Mouse (Mus musculus) neural tube, embryonic 15.5 days (tissue): ENCODE data around the gene Cdc42ep4. TPM values are rescaled to one million over a fixed set of nuclear protein-coding genes. Genes with fewer than 3 reads are reported as not detected.

ENCODE experiments used
- ATAC-seq: fragments of 200-750 bp; cut with Nextera tagmentation; 2 replicates; pipeline ENCODE4 v1.8.0; 2017; ENCODE audit warnings: mild to moderate bottlenecking, moderate TSS enrichment, moderate library complexity; ENCODE audit not compliant: low FRiP score
- H3K27ac ChIP-seq: fragments of 300-500 bp; sonication (generic); replicated peaks from 2 replicates; pipeline ENCODE4 v1.5.1; 2015; ENCODE audit warnings: mild to moderate bottlenecking, inconsistent platforms
- H3K27me3 ChIP-seq: fragments of 300-500 bp; sonication (generic); replicated peaks from 2 replicates; pipeline ENCODE4 v1.6.1; 2015; ENCODE audit warnings: inconsistent platforms
- H3K36me3 ChIP-seq: fragments of 300-500 bp; sonication (generic); 2 replicates; pipeline ENCODE4 v1.6.1; 2015; ENCODE audit warnings: inconsistent platforms
- H3K4me1 ChIP-seq: fragments of 300-500 bp; sonication (generic); 2 replicates; pipeline ENCODE4 v1.6.1; 2015; ENCODE audit warnings: inconsistent platforms
- H3K4me2 ChIP-seq: fragments of 300-500 bp; sonication (generic); 2 replicates; pipeline ENCODE4 v1.6.1; 2015; ENCODE audit warnings: inconsistent platforms, mild to moderate bottlenecking, moderate library complexity
- H3K4me3 ChIP-seq: fragments of 300-500 bp; sonication (generic); replicated peaks from 2 replicates; pipeline ENCODE4 v1.5.1; 2015; ENCODE audit warnings: mild to moderate bottlenecking, inconsistent platforms
- H3K9ac ChIP-seq: fragments of 300-500 bp; sonication (generic); replicated peaks from 2 replicates; pipeline ENCODE4 v1.6.1; 2015; ENCODE audit warnings: mild to moderate bottlenecking, inconsistent platforms
- H3K9me3 ChIP-seq: fragments of 300-500 bp; sonication (generic); replicated peaks from 2 replicates; pipeline ENCODE4 v1.6.1; 2016; ENCODE audit warnings: inconsistent platforms
- WGBS: fragments of 180-500 bp; shearing (Covaris S2); methylation state at CpG from one replicate; pipeline ENCODE4 v1.1.7; 2015; ENCODE audit warnings: mixed read lengths; 5-methylcytosine and 5-hydroxymethylcytosine counted together
- polyA plus RNA-seq: library from polyadenylated mRNA; unstranded; fragments of >200 nt; fragmentation: Nextera tagmentation; extraction: Ambion mirVana; gene quantifications from 2 replicates; pipeline ENCODE4 v1.2.1, GENCODE M21; 2015

Gene Cdc42ep4
- polyA plus RNA-seq, 1 experiment from 2014 or later, result 58.6 TPM

- H3K4me1 ChIP-seq, result peaks cover 19% of the 10 kb centered on the region
- no peak for ATAC-seq
- WGBS, result 75% methylated on average over 3 of the region's 3 CpGs
- H3K4me3 ChIP-seq, result no peak overlapping the region
- no peak overlapping the region for H3K9ac ChIP-seq
- no peak overlapping the region for H3K27ac ChIP-seq
- no peaks in the 10 kb centered on the region for H3K36me3 ChIP-seq
- no peak overlapping the region for H3K4me2 ChIP-seq
- no peaks in the 10 kb centered on the region for H3K9me3 ChIP-seq
- H3K27me3 ChIP-seq, result no peaks in the 10 kb centered on the region
Observed at GRCm38 (mm10) chr11:113774773-113775172, 23.1 kb upstream of the Cdc42ep4 start.

DNA sequence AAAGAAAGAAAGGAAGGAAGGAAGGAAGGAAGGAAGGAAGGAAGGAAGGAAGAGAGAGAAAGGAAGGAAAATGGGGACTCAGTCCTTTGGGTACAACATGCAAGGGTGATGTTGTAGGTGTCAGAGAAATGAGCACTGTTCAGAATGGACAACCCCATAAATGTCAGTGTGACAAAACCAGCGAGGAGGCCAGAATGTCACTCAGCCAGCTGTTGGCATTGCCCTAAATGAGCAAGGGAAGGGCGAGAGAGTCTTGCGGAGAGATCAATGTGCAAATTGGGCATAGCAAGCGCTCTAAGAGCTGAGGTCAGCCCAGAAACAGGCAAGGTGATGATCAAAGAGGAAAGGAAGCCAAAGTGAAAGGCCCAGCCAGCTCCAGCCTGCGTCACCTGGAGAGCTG is 21.5 kb upstream of the Cdc42ep4 start:
- no peak overlapping the region for H3K27ac ChIP-seq
- no peaks in the 10 kb centered on the region for H3K36me3 ChIP-seq
- no peaks in the 10 kb centered on the region for H3K27me3 ChIP-seq
- no peaks in the 10 kb centered on the region for H3K9me3 ChIP-seq
- no peak overlapping the region for H3K4me2 ChIP-seq
- peaks cover 5% of the 10 kb centered on the region; the same call in 1 of the 2 replicates for H3K4me1 ChIP-seq
- WGBS, result 93% methylated on average over 5 of the region's 5 CpGs
- no peak for ATAC-seq
- H3K4me3 ChIP-seq, result no peak overlapping the region
- no peak overlapping the region for H3K9ac ChIP-seq

DNA sequence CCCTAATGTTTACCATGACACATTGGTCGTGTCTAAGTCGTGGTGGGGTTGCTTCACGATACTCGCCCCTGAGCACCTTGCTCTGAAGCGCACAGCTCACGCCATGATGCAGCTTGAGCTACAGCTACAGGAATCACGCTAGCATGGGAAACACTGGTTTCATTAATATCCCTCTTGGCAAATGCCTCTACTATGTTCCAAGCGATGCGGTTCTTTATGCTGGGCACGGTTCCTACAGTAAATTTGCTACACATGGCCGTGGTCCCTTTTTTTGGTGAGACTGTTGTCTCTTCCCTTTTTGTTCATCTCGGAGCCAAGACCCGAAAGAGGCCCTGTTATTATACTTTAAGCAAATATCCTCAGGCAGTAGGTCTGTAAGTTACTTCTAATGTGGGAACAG is 19.5 kb upstream of the Cdc42ep4 start:
- Histone ChIP-seq H3K27me3 (no peaks in the 10 kb centered on the region), H3K4me2 (no peak overlapping the region), H3K4me3 (no peak overlapping the region), H3K4me1 (peaks cover 10% of the 10 kb centered on the region; the same call in 1 of the 2 replicates), H3K27ac (no peak overlapping the region), H3K9me3 (no peaks in the 10 kb centered on the region), H3K36me3 (no peaks in the 10 kb centered on the region), H3K9ac (no peak overlapping the region)
- no peak for ATAC-seq
- WGBS, result 81% methylated on average over 13 of the region's 13 CpGs

DNA sequence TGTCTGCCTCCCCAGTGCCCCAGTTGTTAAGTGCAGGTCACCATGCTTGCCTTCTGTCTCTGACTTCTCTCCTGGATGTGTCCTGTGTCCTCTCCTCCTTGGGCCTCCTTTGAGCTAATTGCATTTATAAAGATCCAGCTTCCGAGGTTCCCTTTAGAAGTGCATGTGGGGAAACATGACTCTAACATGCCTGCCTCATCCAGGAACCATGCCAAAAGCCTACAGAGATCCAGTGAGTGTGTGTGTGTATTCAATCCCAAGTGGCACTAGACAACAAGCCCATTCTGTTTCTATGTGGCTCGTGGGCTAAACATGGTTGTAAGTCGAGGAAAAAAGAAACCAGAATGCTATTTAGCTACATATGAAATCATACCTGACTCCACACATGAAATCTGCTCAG is 16.7 kb upstream of the Cdc42ep4 start:
- Histone ChIP-seq H3K36me3 (no peaks in the 10 kb centered on the region), H3K4me3 (no peak overlapping the region), H3K4me2 (no peak overlapping the region), H3K4me1 (peaks cover 15% of the 10 kb centered on the region), H3K27ac (no peak overlapping the region), H3K9me3 (no peaks in the 10 kb centered on the region), H3K27me3 (no peaks in the 10 kb centered on the region), H3K9ac (no peak overlapping the region)
- ATAC-seq, result no peak
- WGBS, result 58% methylated on average over 3 of the region's 3 CpGs

- no peak overlapping the region for H3K4me2 ChIP-seq
- H3K9ac ChIP-seq, result no peak overlapping the region
- H3K36me3 ChIP-seq, result no peaks in the 10 kb centered on the region
- no peaks in the 10 kb centered on the region for H3K9me3 ChIP-seq
- no peaks in the 10 kb centered on the region for H3K27me3 ChIP-seq
- H3K4me3 ChIP-seq, result no peak overlapping the region
- no peak for ATAC-seq
- 66% methylated on average over 8 of the region's 8 CpGs for WGBS
- H3K4me1 ChIP-seq, result peaks cover 16% of the 10 kb centered on the region
- H3K27ac ChIP-seq, result no peak overlapping the region
Observed at GRCm38 (mm10) chr11:113767285-113767684, 15.6 kb upstream of the Cdc42ep4 start.

DNA sequence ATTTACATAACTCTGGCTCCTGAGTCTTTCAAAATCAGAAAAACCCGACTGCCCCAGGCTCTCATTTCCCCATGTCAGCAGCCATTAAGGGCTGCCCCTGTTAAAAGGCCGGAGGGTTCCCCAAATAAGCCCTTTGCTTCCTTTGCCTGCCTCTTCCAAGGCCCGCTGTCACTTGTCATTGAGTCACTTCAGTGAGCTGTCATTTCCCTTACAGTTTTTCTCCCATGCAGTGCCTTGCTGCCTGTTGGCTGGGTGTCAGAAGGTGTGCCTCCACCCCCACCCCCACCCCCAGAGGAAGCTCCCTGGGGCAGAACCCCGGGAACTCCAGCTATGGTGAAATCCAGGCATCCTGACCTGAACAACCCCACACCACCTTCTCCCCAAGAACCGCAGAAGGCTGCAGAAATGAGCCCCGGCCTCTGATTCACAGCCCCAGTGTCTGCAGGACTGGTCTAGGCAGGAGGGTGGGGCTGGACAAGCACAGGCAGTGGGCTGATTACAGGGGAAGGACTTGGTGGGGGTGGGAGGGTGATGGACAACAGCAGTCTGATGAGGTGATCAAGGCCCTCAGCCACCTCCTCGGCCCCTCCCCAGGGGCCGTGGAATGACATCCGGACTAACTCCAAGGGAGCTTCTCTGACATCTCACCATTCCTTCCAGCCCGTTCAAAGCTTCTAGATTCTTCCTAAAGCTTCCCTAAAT is 14.8 kb upstream of the Cdc42ep4 start:
- H3K4me2 ChIP-seq, result no peak overlapping the region
- H3K4me3 ChIP-seq, result no peak overlapping the region
- H3K27ac ChIP-seq, result no peak overlapping the region
- no peaks in the 10 kb centered on the region for H3K27me3 ChIP-seq
- 54% methylated on average over 10 of the region's 10 CpGs for WGBS
- ATAC-seq, result no peak
- peaks cover 16% of the 10 kb centered on the region for H3K4me1 ChIP-seq
- H3K9ac ChIP-seq, result no peak overlapping the region
- H3K36me3 ChIP-seq, result no peaks in the 10 kb centered on the region
- H3K9me3 ChIP-seq, result no peaks in the 10 kb centered on the region

- Histone ChIP-seq H3K27ac (no peak overlapping the region), H3K4me2 (no peak overlapping the region), H3K4me3 (no peak overlapping the region), H3K9ac (no peak overlapping the region), H3K27me3 (no peaks in the 10 kb centered on the region), H3K36me3 (no peaks in the 10 kb centered on the region), H3K4me1 (peaks cover 16% of the 10 kb centered on the region), H3K9me3 (no peaks in the 10 kb centered on the region)
- WGBS, result 94% methylated on average over 6 of the region's 6 CpGs
- ATAC-seq, result no peak
Observed at GRCm38 (mm10) chr11:113764132-113764849, 12.6 kb upstream of the Cdc42ep4 start.

DNA sequence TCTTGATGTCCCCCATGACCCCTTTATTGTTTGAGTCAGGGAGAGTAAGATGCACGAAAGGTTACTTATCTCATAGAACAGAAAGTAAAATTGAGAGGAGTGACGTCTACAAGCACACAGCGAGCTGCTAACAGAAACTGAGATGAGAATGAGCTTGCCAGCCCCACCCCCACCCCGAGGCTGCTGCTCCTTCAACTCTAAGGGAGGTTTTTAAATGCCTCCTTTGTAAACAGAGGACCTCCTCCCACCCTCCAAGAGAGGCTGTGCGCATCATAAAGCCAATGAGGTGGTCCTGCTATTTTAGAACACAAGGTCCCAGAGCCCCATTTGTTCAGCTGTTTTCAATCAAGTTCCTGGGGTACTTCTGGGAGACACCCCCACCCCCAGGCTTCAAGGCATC is 11.8 kb upstream of the Cdc42ep4 start:
- H3K27ac ChIP-seq, result no peak overlapping the region
- no peaks in the 10 kb centered on the region for H3K9me3 ChIP-seq
- 15% methylated on average over 5 of the region's 5 CpGs for WGBS
- no peaks in the 10 kb centered on the region for H3K36me3 ChIP-seq
- no peak overlapping the region for H3K4me3 ChIP-seq
- no peak for ATAC-seq
- peaks cover 16% of the 10 kb centered on the region for H3K4me1 ChIP-seq
- no peaks in the 10 kb centered on the region for H3K27me3 ChIP-seq
- H3K4me2 ChIP-seq, result no peak overlapping the region
- H3K9ac ChIP-seq, result no peak overlapping the region

GRCm38 (mm10) chr11:113762136-113762797 is 10.6 kb upstream of the Cdc42ep4 start:
- Histone ChIP-seq H3K27me3 (no peaks in the 10 kb centered on the region), H3K36me3 (no peaks in the 10 kb centered on the region), H3K9ac (no peak overlapping the region), H3K4me3 (no peak overlapping the region), H3K4me1 (peaks cover 15% of the 10 kb centered on the region), H3K9me3 (no peaks in the 10 kb centered on the region), H3K4me2 (no peak overlapping the region), H3K27ac (no peak overlapping the region)
- 84% methylated on average over 8 of the region's 8 CpGs for WGBS
- ATAC-seq, result no peak

GRCm38 (mm10) chr11:113761646-113762045 is 10.0 kb upstream of the Cdc42ep4 start:
- H3K9me3 ChIP-seq, result no peaks in the 10 kb centered on the region
- H3K27ac ChIP-seq, result no peak overlapping the region
- WGBS, result 89% methylated on average over 7 of the region's 7 CpGs
- H3K4me1 ChIP-seq, result peaks cover 9% of the 10 kb centered on the region
- no peak overlapping the region for H3K4me2 ChIP-seq
- no peaks in the 10 kb centered on the region for H3K36me3 ChIP-seq
- H3K4me3 ChIP-seq, result no peak overlapping the region
- H3K27me3 ChIP-seq, result no peaks in the 10 kb centered on the region
- H3K9ac ChIP-seq, result no peak overlapping the region
- no peak for ATAC-seq

- H3K9me3 ChIP-seq, result no peaks in the 10 kb centered on the region
- no peak overlapping the region for H3K9ac ChIP-seq
- H3K4me3 ChIP-seq, result no peak overlapping the region
- WGBS, result 67% methylated on average over 7 of the region's 7 CpGs
- no peak for ATAC-seq
- peaks cover 6% of the 10 kb centered on the region; the same call in 1 of the 2 replicates for H3K4me1 ChIP-seq
- H3K27me3 ChIP-seq, result no peaks in the 10 kb centered on the region
- no peak overlapping the region for H3K4me2 ChIP-seq
- H3K36me3 ChIP-seq, result no peaks in the 10 kb centered on the region
- no peak overlapping the region for H3K27ac ChIP-seq
Observed at GRCm38 (mm10) chr11:113760476-113760875, 8.8 kb upstream of the Cdc42ep4 start.

DNA sequence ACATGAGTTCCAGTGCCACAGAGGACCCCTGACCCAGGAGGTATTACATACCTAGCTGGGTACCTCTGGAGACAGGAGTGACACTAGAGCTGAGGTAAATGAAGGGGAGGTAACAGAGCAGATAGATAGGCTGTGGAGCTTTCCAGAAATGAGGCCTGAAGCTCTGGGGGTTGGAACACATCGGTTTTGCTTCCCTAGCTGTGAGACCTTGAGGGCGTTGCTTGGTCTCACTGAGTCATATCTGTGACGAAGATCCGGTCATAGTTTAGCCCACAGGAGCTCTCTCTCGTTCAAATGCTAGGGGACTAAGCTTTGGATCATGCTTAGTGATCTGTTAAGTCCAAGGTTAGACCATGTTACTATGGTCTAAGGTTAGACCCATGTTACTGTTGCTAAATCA is 7.2 kb upstream of the Cdc42ep4 start:
- Histone ChIP-seq H3K9ac (no peak overlapping the region), H3K36me3 (no peaks in the 10 kb centered on the region), H3K4me2 (no peak overlapping the region), H3K9me3 (no peaks in the 10 kb centered on the region), H3K27me3 (no peaks in the 10 kb centered on the region), H3K4me3 (no peak overlapping the region), H3K27ac (no peak overlapping the region), H3K4me1 (peaks cover 6% of the 10 kb centered on the region; the same call in 1 of the 2 replicates)
- WGBS, result 96% methylated on average over 5 of the region's 5 CpGs
- no peak for ATAC-seq
